Mouse (Mus musculus) hindbrain, embryonic 11.5 days (tissue): Measurements from ENCODE around the gene Rbbp8nl. TPM values are rescaled to one million over a fixed set of nuclear protein-coding genes. Genes with fewer than 3 reads are reported as not detected.

Source experiments
- ATAC-seq: fragments of 200-750 bp; cut with Nextera tagmentation; 2 replicates; pipeline ENCODE4 v1.8.0; 2017; ENCODE audit warnings: mild to moderate bottlenecking, moderate TSS enrichment, moderate library complexity; ENCODE audit not compliant: low FRiP score
- DNase-seq: peaks from one replicate; pipeline ENCODE4 v3.0.0-alpha.2; 2015; ENCODE audit warnings: low spot score
- H3K27ac ChIP-seq: fragments of 300-500 bp; sonication (generic); 2 replicates; pipeline ENCODE4 v1.5.1; 2014; ENCODE audit warnings: mild to moderate bottlenecking, low read depth, low read length
- H3K27me3 ChIP-seq: fragments of 300-500 bp; sonication (generic); 2 replicates; pipeline ENCODE4 v1.6.1; 2014; ENCODE audit warnings: mild to moderate bottlenecking, low read length, moderate library complexity, mixed read lengths; ENCODE audit not compliant: control insufficient read depth, insufficient read depth
- H3K36me3 ChIP-seq: fragments of 300-500 bp; sonication (generic); 2 replicates; pipeline ENCODE4 v1.6.1; 2014; ENCODE audit warnings: mild to moderate bottlenecking, low read length, moderate library complexity, mixed read lengths; ENCODE audit not compliant: control insufficient read depth, insufficient read depth
- H3K4me1 ChIP-seq: fragments of 300-500 bp; sonication (generic); replicated peaks from 2 replicates; pipeline ENCODE4 v1.6.1; 2014; ENCODE audit warnings: low read length, mixed read lengths; ENCODE audit not compliant: control insufficient read depth, insufficient read depth
- H3K4me2 ChIP-seq: fragments of 300-500 bp; sonication (generic); replicated peaks from 2 replicates; pipeline ENCODE4 v1.6.1; 2014; ENCODE audit warnings: mild to moderate bottlenecking, low read depth, low read length
- H3K4me3 ChIP-seq: fragments of 300-500 bp; sonication (generic); 2 replicates; pipeline ENCODE4 v1.5.1; 2014; ENCODE audit warnings: low read depth, low read length
- H3K9ac ChIP-seq: fragments of 300-500 bp; sonication (generic); 2 replicates; pipeline ENCODE4 v1.6.1; 2014; ENCODE audit warnings: low read depth, low read length
- H3K9me3 ChIP-seq: fragments of 300-500 bp; sonication (generic); 2 replicates; pipeline ENCODE4 v1.6.1; 2016; ENCODE audit warnings: low read length; ENCODE audit not compliant: control insufficient read depth
- WGBS: fragments of 180-500 bp; shearing (Covaris S2); extraction: QIAGEN DNeasy Blood & Tissue Kit; methylation state at CpG from one replicate; pipeline ENCODE4 v1.1.7; 2014; 5-methylcytosine and 5-hydroxymethylcytosine counted together
- polyA plus RNA-seq: library from polyadenylated mRNA; unstranded; fragments of >200 nt; fragmentation: Nextera tagmentation; extraction: Ambion mirVana; gene quantifications from 2 replicates; pipeline ENCODE4 v1.2.1, GENCODE M21; 2014

Gene Rbbp8nl
- polyA plus RNA-seq, 1 experiment from 2014 or later, result not detected

DNA sequence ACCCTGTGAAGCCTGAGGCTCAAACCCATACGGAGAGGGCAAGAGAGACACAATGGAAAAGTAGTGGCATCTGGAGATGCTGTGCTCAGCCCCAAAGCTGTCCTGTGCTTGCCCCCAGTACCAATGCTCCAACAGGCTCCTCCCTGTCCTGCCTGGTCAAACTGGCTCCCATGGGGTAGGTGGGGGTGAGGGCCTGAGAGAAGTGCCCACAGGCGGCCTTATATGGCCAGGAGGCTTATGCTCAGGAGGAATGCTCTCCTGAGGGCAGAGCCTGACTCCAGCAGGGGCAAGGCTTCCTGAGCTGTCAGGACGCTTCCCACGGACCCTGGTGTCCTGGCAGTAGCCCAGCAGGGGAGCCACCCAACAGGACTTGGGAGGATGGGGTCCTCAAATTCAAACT is 59.2 kb downstream of the Rbbp8nl start:
- ATAC-seq (no peak), DNase-seq (no peak)
- H3K4me1 ChIP-seq, result peaks cover 6% of the 10 kb centered on the region; the same call in 1 of the 2 replicates
- H3K9ac ChIP-seq, result no peak overlapping the region
- H3K4me3 ChIP-seq, result no peak overlapping the region
- H3K9me3 ChIP-seq, result no peaks in the 10 kb centered on the region
- H3K27me3 ChIP-seq, result peaks cover 7% of the 10 kb centered on the region
- H3K4me2 ChIP-seq, result no peak overlapping the region
- no peaks in the 10 kb centered on the region for H3K36me3 ChIP-seq
- H3K27ac ChIP-seq, result no peak overlapping the region
- 50% methylated on average over 4 of the region's 4 CpGs for WGBS

DNA sequence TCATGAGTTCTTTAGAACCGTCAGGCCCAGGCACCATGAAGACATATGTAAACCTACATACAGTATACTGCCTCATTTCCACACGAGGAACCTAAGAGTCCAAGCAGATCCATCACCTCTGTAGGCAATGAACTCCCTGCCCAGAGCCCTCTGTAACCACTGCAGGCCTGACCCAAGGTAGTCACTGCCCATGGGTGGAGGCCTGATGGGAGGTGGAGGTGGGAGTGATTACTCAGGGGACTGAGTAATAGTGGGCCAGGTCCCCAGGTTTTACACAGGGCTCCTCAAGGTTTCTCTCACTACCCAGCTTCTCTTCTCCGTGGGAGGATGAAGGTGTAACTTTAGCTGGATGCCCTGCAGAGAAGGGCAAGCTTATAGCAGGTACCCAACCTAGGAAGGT is 60.5 kb downstream of the Rbbp8nl start:
- H3K4me2 ChIP-seq, result no peak overlapping the region
- H3K36me3 ChIP-seq, result no peaks in the 10 kb centered on the region
- peaks cover 11% of the 10 kb centered on the region for H3K4me1 ChIP-seq
- H3K4me3 ChIP-seq, result no peak overlapping the region
- ATAC-seq, result no peak
- H3K9me3 ChIP-seq, result no peaks in the 10 kb centered on the region
- H3K9ac ChIP-seq, result no peak overlapping the region
- H3K27ac ChIP-seq, result no peak overlapping the region
- no peak for DNase-seq
- WGBS, result 85% methylated on average over 3 of the region's 3 CpGs
- peaks cover 20% of the 10 kb centered on the region for H3K27me3 ChIP-seq

DNA sequence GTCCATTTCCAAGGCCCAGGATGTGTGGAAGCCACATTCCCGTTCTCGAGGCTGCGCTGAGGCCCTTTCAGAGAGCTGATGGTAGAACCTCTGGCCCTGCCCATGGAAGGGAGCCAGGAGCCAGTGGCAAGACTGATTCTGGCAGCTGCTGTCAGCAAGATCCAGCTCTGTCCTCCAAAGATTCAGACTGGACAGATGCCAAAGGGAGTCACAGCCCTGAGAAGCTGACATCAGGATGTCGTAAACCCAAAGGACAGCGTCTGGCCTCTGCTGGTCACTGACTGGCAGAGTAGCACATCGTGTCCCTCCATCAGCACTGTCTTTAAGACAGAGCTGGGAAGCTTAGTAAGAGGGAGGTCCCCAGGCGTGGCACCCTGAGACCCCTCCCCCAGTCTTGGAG is 61.1 kb downstream of the Rbbp8nl start:
- H3K9ac ChIP-seq, result no peak overlapping the region
- H3K9me3 ChIP-seq, result no peaks in the 10 kb centered on the region
- H3K27me3 ChIP-seq, result peaks cover 20% of the 10 kb centered on the region
- H3K27ac ChIP-seq, result no peak overlapping the region
- WGBS, result 80% methylated on average over 7 of the region's 7 CpGs
- no peak overlapping the region for H3K4me2 ChIP-seq
- H3K4me1 ChIP-seq, result peaks cover 11% of the 10 kb centered on the region
- no peaks in the 10 kb centered on the region for H3K36me3 ChIP-seq
- ATAC-seq, result no peak
- DNase-seq, result no peak
- H3K4me3 ChIP-seq, result no peak overlapping the region

DNA sequence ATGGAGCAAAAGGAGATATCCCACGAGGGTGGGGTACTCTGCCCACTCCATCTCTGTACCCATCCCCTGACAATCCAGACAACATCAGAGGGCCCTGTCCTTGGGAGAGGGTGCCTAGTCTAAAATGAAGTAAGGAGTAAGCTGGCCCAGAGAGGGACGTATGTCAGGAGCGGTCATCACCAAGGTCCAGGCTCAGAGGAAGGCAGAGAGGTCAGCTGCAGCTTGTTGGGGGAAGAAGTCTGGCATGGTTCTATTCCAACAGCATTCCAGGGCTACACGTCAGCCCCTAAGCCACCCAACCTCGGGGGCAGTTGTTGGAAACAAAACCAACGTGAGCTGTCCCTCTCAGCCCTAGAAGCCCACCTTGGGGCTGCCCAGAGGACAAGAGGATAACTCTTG is 61.6 kb downstream of the Rbbp8nl start:
- Histone ChIP-seq H3K4me2 (no peak overlapping the region; the same call in 1 of the 2 replicates), H3K4me1 (peaks cover 11% of the 10 kb centered on the region), H3K27me3 (peaks cover 20% of the 10 kb centered on the region), H3K36me3 (no peaks in the 10 kb centered on the region), H3K9ac (no peak overlapping the region), H3K27ac (no peak overlapping the region), H3K9me3 (no peaks in the 10 kb centered on the region), H3K4me3 (no peak overlapping the region)
- DNase-seq, result no peak
- no peak for ATAC-seq
- WGBS, result 45% methylated on average over 6 of the region's 6 CpGs

Other genes starting within 250 kb of the Rbbp8nl start
- gene Psma7, start 247.4 kb downstream of the Rbbp8nl start, polyA plus RNA-seq, result 756 and 797 TPM in 2 replicates
- gene Ss18l1, start 247.4 kb downstream of the Rbbp8nl start, polyA plus RNA-seq, result 18.5 and 19.9 TPM in 2 replicates
- gene Mtg2, start 219.3 kb downstream of the Rbbp8nl start, polyA plus RNA-seq, result 26.3 and 31.5 TPM in 2 replicates
- 2.6 and 2.7 TPM in 2 replicates for gene Hrh3, start 185.4 kb downstream of the Rbbp8nl start, polyA plus RNA-seq
- 42.1 and 42.2 TPM in 2 replicates for gene Osbpl2, start 170.6 kb downstream of the Rbbp8nl start, polyA plus RNA-seq
- gene Adrm1, start 118.4 kb downstream of the Rbbp8nl start, polyA plus RNA-seq, result 174 and 183 TPM in 2 replicates
- 3.3 and 4.4 TPM in 2 replicates for gene Lama5, start 64.0 kb downstream of the Rbbp8nl start, polyA plus RNA-seq
- 432 and 442 TPM in 2 replicates for gene Rps21, start 32.5 kb downstream of the Rbbp8nl start, polyA plus RNA-seq
- gene Cables2, start 16.4 kb downstream of the Rbbp8nl start, polyA plus RNA-seq, result 14.0 and 16.8 TPM in 2 replicates
- gene Gata5, start 44.8 kb upstream of the Rbbp8nl start, polyA plus RNA-seq, result not detected in 2 replicates
- gene Slco4a1, start 166.4 kb upstream of the Rbbp8nl start, polyA plus RNA-seq, result 3.3 and 3.9 TPM in 2 replicates
- gene Ntsr1, start 210.1 kb upstream of the Rbbp8nl start, polyA plus RNA-seq, result 0.15 and 0.31 TPM in 2 replicates